Mouse (Mus musculus) CH12.LX (cell line): ENCODE data around the gene Spast. TPM values are rescaled to one million over a fixed set of nuclear protein-coding genes. Genes with fewer than 3 reads are reported as not detected.

Experiments
- DNase-seq: peaks from one replicate; pipeline ENCODE4 v3.0.0-alpha.2; 2013; ENCODE audit errors: extremely low read depth
- H3K27ac ChIP-seq: 2 replicates; pipeline ENCODE4 v1.5.1; 2012; ENCODE audit warnings: low read depth, mild to moderate bottlenecking, control low read depth, moderate library complexity; ENCODE audit not compliant: insufficient read depth
- H3K27me3 ChIP-seq: replicated peaks from 2 replicates; pipeline ENCODE3; 2012; ENCODE audit warnings: inconsistent platforms
- H3K36me3 ChIP-seq, 2 experiments: replicated peaks in 1 of 2; 2 replicates each; pipeline versions ENCODE3 to v1.6.1; 2012; ENCODE audit warnings: inconsistent platforms in 1 of 2, low read length in 1 of 2, mild to moderate bottlenecking in 1 of 2, mixed read lengths in 1 of 2, moderate library complexity in 1 of 2; ENCODE audit not compliant: control insufficient read depth in 1 of 2, insufficient read depth in 1 of 2
- H3K4me1 ChIP-seq, 2 experiments: 2 replicates each; pipeline ENCODE4 v1.6.1; 2012; ENCODE audit warnings: inconsistent platforms in 1 of 2, moderate library complexity in 1 of 2; ENCODE audit not compliant: insufficient read depth in 2 of 2, control insufficient read depth in 1 of 2
- H3K4me2 ChIP-seq: 2 replicates; pipeline ENCODE4 v1.6.1; 2012; ENCODE audit warnings: low read depth, mild to moderate bottlenecking, control low read depth; ENCODE audit not compliant: poor library complexity, insufficient read depth, severe bottlenecking
- H3K4me3 ChIP-seq, 3 experiments: fragments of 150-350 bp in 1 of 3; sonication (generic) in 1 of 3; replicated peaks in 1 of 3; 2 replicates each; pipeline versions ENCODE3 to v1.5.1; 2011 to 2012; ENCODE audit warnings: low read depth in 2 of 3, low read length in 2 of 3, mild to moderate bottlenecking in 2 of 3, moderate library complexity in 2 of 3, control low read depth in 1 of 3, improper control_type of control experiment in 1 of 3, inconsistent platforms in 1 of 3, mixed read lengths in 1 of 3; ENCODE audit not compliant: poor library complexity in 1 of 3
- H3K79me2 ChIP-seq: replicated peaks from 2 replicates; pipeline ENCODE4 v1.6.1; 2012; ENCODE audit warnings: mild to moderate bottlenecking, moderate library complexity; ENCODE audit not compliant: control insufficient read depth, poor library complexity, insufficient read depth, severe bottlenecking; ENCODE audit errors: extremely low read depth
- H3K9ac ChIP-seq: 2 replicates; pipeline ENCODE4 v1.6.1; 2012; ENCODE audit warnings: low read depth, mild to moderate bottlenecking, control low read depth, moderate library complexity; ENCODE audit not compliant: insufficient read depth
- H3K9me3 ChIP-seq: replicated peaks from 2 replicates; pipeline ENCODE3; 2012; ENCODE audit warnings: low read length, inconsistent platforms, mixed read lengths
- BHLHE40 ChIP-seq: IDR thresholded peaks from 2 replicates; pipeline ENCODE4 v1.6.1; 2011; ENCODE audit warnings: mild to moderate bottlenecking, low read depth, low read length, improper control_type of control experiment
- CHD1 ChIP-seq: IDR thresholded peaks from 2 replicates; pipeline ENCODE4 v1.6.1; 2012; ENCODE audit warnings: low read depth, low read length, improper control_type of control experiment, inconsistent platforms
- CHD2 ChIP-seq: IDR thresholded peaks from 2 replicates; pipeline ENCODE4 v1.6.1; 2011; ENCODE audit warnings: low read length, improper control_type of control experiment
- E2F4 ChIP-seq: IDR thresholded peaks from 2 replicates; pipeline ENCODE4 v1.6.1; 2011; ENCODE audit warnings: low read depth, low read length, improper control_type of control experiment; ENCODE audit not compliant: insufficient replicate concordance
- ELF1 ChIP-seq: IDR thresholded peaks from 2 replicates; pipeline ENCODE4 v1.6.1; 2014; ENCODE audit warnings: low read depth, mild to moderate bottlenecking, inconsistent platforms, low read length, improper control_type of control experiment
- HCFC1 ChIP-seq: IDR thresholded peaks from 2 replicates; pipeline ENCODE4 v1.6.1; 2012; ENCODE audit warnings: low read depth, mild to moderate bottlenecking, inconsistent platforms, low read length, improper control_type of control experiment
- IRF4 ChIP-seq: IDR thresholded peaks from 2 replicates; pipeline ENCODE4 v1.6.1; 2014; ENCODE audit warnings: low read depth, mild to moderate bottlenecking, inconsistent platforms, low read length, improper control_type of control experiment
- JUN ChIP-seq: IDR thresholded peaks from 2 replicates; pipeline ENCODE4 v1.6.1; 2011; ENCODE audit warnings: low read depth, mild to moderate bottlenecking, low read length, improper control_type of control experiment, moderate library complexity; ENCODE audit not compliant: insufficient read depth
- JUND ChIP-seq: conservative IDR thresholded peaks from 2 replicates; pipeline ENCODE4 v1.6.1; 2011; ENCODE audit warnings: low read depth, low read length, improper control_type of control experiment
- KAT2A ChIP-seq: IDR thresholded peaks from 2 replicates; pipeline ENCODE4 v1.6.1; 2012; ENCODE audit warnings: low read length, improper control_type of control experiment, inconsistent platforms; ENCODE audit not compliant: insufficient replicate concordance
- MAFK ChIP-seq: IDR thresholded peaks from 2 replicates; pipeline ENCODE4 v1.6.1; 2011; ENCODE audit warnings: low read length, improper control_type of control experiment; ENCODE audit not compliant: insufficient replicate concordance
- MAX ChIP-seq: IDR thresholded peaks from 2 replicates; pipeline ENCODE4 v1.6.1; 2011; ENCODE audit warnings: low read length, improper control_type of control experiment
- MXI1 ChIP-seq: IDR thresholded peaks from 2 replicates; pipeline ENCODE4 v1.6.1; 2011; ENCODE audit warnings: mild to moderate bottlenecking, low read depth, low read length, improper control_type of control experiment
- MYC ChIP-seq: IDR thresholded peaks from 2 replicates; pipeline ENCODE4 v1.6.1; 2011; ENCODE audit warnings: low read depth, mild to moderate bottlenecking, improper control_type of control experiment, low read length
- NELFE ChIP-seq: IDR thresholded peaks from 2 replicates; pipeline ENCODE4 v1.6.1; 2011; ENCODE audit warnings: low read depth, low read length, improper control_type of control experiment
- NRF1 ChIP-seq: IDR thresholded peaks from 2 replicates; pipeline ENCODE4 v1.6.1; 2014; ENCODE audit warnings: low read depth, mild to moderate bottlenecking, inconsistent platforms, low read length, improper control_type of control experiment, moderate library complexity
- POLR2A ChIP-seq: IDR thresholded peaks from 2 replicates; pipeline ENCODE4 v1.6.1; 2011; ENCODE audit warnings: low read depth, mild to moderate bottlenecking, improper control_type of control experiment, low read length
- POLR2AphosphoS2 ChIP-seq: IDR thresholded peaks from 2 replicates; pipeline ENCODE4 v1.6.1; 2011; ENCODE audit warnings: low read depth, low read length, improper control_type of control experiment
- RAD21 ChIP-seq: IDR thresholded peaks from 2 replicates; pipeline ENCODE4 v1.6.1; 2011; ENCODE audit warnings: low read depth, mild to moderate bottlenecking, low read length, improper control_type of control experiment, moderate library complexity
- RCOR1 ChIP-seq: conservative IDR thresholded peaks from 2 replicates; pipeline ENCODE4 v1.6.1; 2012; ENCODE audit warnings: low read depth, mild to moderate bottlenecking, inconsistent platforms, low read length, improper control_type of control experiment
- SIN3A ChIP-seq: IDR thresholded peaks from 2 replicates; pipeline ENCODE4 v1.6.1; 2012; ENCODE audit warnings: low read length, improper control_type of control experiment, inconsistent platforms
- SMC3 ChIP-seq: IDR thresholded peaks from 2 replicates; pipeline ENCODE4 v1.6.1; 2011; ENCODE audit warnings: low read depth, low read length, improper control_type of control experiment
- TBP ChIP-seq: conservative IDR thresholded peaks from 2 replicates; pipeline ENCODE4 v1.6.1; 2011; ENCODE audit warnings: low read depth, low read length, improper control_type of control experiment
- TCF12 ChIP-seq: IDR thresholded peaks from 2 replicates; pipeline ENCODE4 v1.6.1; 2014; ENCODE audit warnings: low read depth, mild to moderate bottlenecking, inconsistent platforms, low read length, improper control_type of control experiment
- UBTF ChIP-seq: IDR thresholded peaks from 2 replicates; pipeline ENCODE4 v1.6.1; 2012; ENCODE audit warnings: low read depth, mild to moderate bottlenecking, inconsistent platforms, low read length, improper control_type of control experiment, moderate library complexity
- USF1 ChIP-seq: IDR thresholded peaks from 2 replicates; pipeline ENCODE4 v1.6.1; 2014; ENCODE audit warnings: low read depth, mild to moderate bottlenecking, inconsistent platforms, low read length, improper control_type of control experiment
- ZMIZ1 ChIP-seq: IDR thresholded peaks from 2 replicates; pipeline ENCODE4 v1.6.1; 2012; ENCODE audit warnings: low read depth, mild to moderate bottlenecking, inconsistent platforms, low read length, improper control_type of control experiment
- ZNF384 ChIP-seq: IDR thresholded peaks from 2 replicates; pipeline ENCODE4 v1.6.1; 2012; ENCODE audit warnings: low read depth, low read length, improper control_type of control experiment, inconsistent platforms
- dilution Hi-C: fragments of 300-500 bp; cut with MboI; formaldehyde crosslinking; loops from 2 replicates; pipeline ENCODE4 v1.14.3; 2020; ENCODE audit warnings: low sequenced_read_pairs; ENCODE audit not compliant: extremely low pct_unique_long_range_greater_than_20kb, extremely low pct_ligation_motif_present
- in situ Hi-C: fragments of 300-500 bp; cut with MboI; formaldehyde crosslinking; loops from 3 replicates; pipeline ENCODE4 v1.14.3; 2019; ENCODE audit warnings: low sequenced_read_pairs, low pct_ligation_motif_present, low pct_unique_long_range_greater_than_20kb, mixed read lengths
- polyA plus RNA-seq: library from polyadenylated mRNA; unstranded; fragments of >175 nt; gene quantifications from 2 replicates; pipeline ENCODE4 v1.2.1, GENCODE M21; 2012; ENCODE audit warnings: low read depth; ENCODE audit not compliant: insufficient read length
- total RNA-seq, 2 experiments: library from RNA; depleted of rRNA; stranded (reverse); fragments of 300-350 nt in 1 of 2; fragments of >200 nt in 1 of 2; gene quantifications; 2 replicates each; pipeline ENCODE4 v1.2.3; 2012 to 2014

The Spast gene
- total and polyA plus RNA-seq, 3 experiments = 15.0 to 26.8 (median 21.7) TPM

GRCm38 (mm10) chr17:74315445-74316308 lies 23.1 kb upstream of the Spast start:
- Histone ChIP-seq H3K27ac (peak overlapping the region; percentile 50; the same call in 1 of the 2 replicates), H3K9me3 (no peaks in the 10 kb centered on the region), H3K4me1 (peaks cover 2 to 22% of the 10 kb centered on the region in 2 experiments; a peak in 3 of 4 replicates), H3K79me2 (no peaks in the 10 kb centered on the region; the same call in 1 of the 2 replicates), H3K4me2 (peak overlapping the region; percentile 88), H3K27me3 (no peaks in the 10 kb centered on the region), H3K36me3 (peaks cover 8 to 35% of the 10 kb centered on the region in 2 experiments), H3K4me3 (peak overlapping the region; percentile 77 to 88 (median 88)), H3K9ac (peak overlapping the region; percentile 97)
- dilution Hi-C loops (no loop called here), in situ Hi-C loops (loop anchor here (25.0 kb wide), 1 partner anchor 303 kb away; no protein-coding TSS in a partner anchor)
- no peak for TF ChIP-seq MYC
- peak; percentile 49 for TF ChIP-seq ZNF384
- 0 out of 2 replicates have a peak, but pooled peaks have one; percentile 13 for TF ChIP-seq CHD2
- DNase-seq = no peak

GRCm38 (mm10) chr17:74316309-74316863 lies 22.4 kb upstream of the Spast start:
- Histone ChIP-seq H3K4me1 (peaks cover 2 to 22% of the 10 kb centered on the region in 2 experiments; a peak in 3 of 4 replicates), H3K79me2 (no peaks in the 10 kb centered on the region; the same call in 1 of the 2 replicates), H3K36me3 (peaks cover 6 to 30% of the 10 kb centered on the region in 2 experiments), H3K27ac (peak overlapping the region; percentile 50; the same call in 1 of the 2 replicates), H3K27me3 (no peaks in the 10 kb centered on the region), H3K9me3 (no peaks in the 10 kb centered on the region), H3K4me3 (peak overlapping the region; percentile 77 to 88 (median 88)), H3K9ac (peak overlapping the region; percentile 97), H3K4me2 (peak overlapping the region; percentile 52)
- dilution Hi-C loops = no loop called here
- in situ Hi-C loops = loop anchor here (25.0 kb wide), 1 partner anchor 304 kb away; no protein-coding TSS in a partner anchor
- peak; percentile 85 for DNase-seq
- TF ChIP-seq NELFE (peak; percentile 98), MXI1 (peak; percentile 84), HCFC1 (peak; percentile 76), ZMIZ1 (peak; percentile 90), NRF1 (peak; percentile 97), CHD1 (no peak), SMC3 (no peak), MYC (peak; percentile 91), POLR2A (peak; percentile 97), POLR2AphosphoS2 (peak; percentile 92; the same call in 1 of the 2 replicates), SIN3A (peak; percentile 84), MAFK (no peak), ELF1 (peak; percentile 65), USF1 (no peak), KAT2A (peak; percentile 77; the same call in 1 of the 2 replicates), BHLHE40 (peak; percentile 70), TBP (peak; percentile 76; the same call in 1 of the 2 replicates), JUND (no peak), MAX (peak; percentile 91), IRF4 (peak; percentile 47; the same call in 1 of the 2 replicates), RCOR1 (peak; percentile 38; the same call in 1 of the 2 replicates), E2F4 (peak; percentile 43; the same call in 1 of the 2 replicates), TCF12 (peak; percentile 88; the same call in 1 of the 2 replicates), JUN (no peak), UBTF (peak; percentile 88; the same call in 1 of the 2 replicates), RAD21 (no peak; the same call in 1 of the 2 replicates)
